Mouse (Mus musculus) lung, postnatal 0 days (tissue): ENCODE measurements around the gene Hmgb3.

ENCODE experiments used
- CTCF ChIP-seq: IDR thresholded peaks from 2 replicates; pipeline ENCODE4 v1.5.1; 2016; ENCODE audit warnings: antibody characterized with exemption, mild to moderate bottlenecking
- EP300 ChIP-seq: IDR thresholded peaks from 2 replicates; pipeline ENCODE4 v1.6.1; 2016; ENCODE audit warnings: antibody characterized with exemption, mild to moderate bottlenecking, control low read depth

GRCm38 (mm10) chrX:71556965-71557491 lies 1.3 kb downstream of the Hmgb3 start:
- no peak for TF ChIP-seq CTCF
- TF ChIP-seq EP300, result no peak
